Mouse (Mus musculus) subcutaneous adipose tissue, adult 2 months (tissue): ENCODE data around the gene Emp1. TPM values are rescaled to one million over a fixed set of nuclear protein-coding genes. Genes with fewer than 3 reads are reported as not detected.

Experiments
- polyA plus RNA-seq: library from polyadenylated mRNA; depleted of rRNA; stranded (reverse); fragments of >200 nt; gene quantifications from 2 replicates; pipeline ENCODE4 v1.2.3, GENCODE M21; 2012; ENCODE audit warnings: low replicate concordance; rRNA removed

The Emp1 gene
- 236 and 422 TPM in 2 replicates for polyA plus RNA-seq

GRCm38 (mm10) chr6:135362459-135363159 is at the start of gene Emp1:
Gene Emp1, plus strand, starts transcription at chr6:135362545.

Other genes starting within 250 kb of the Emp1 start
- gene Gprc5d, start 244.3 kb upstream of the Emp1 start, polyA plus RNA-seq = 0.32 TPM in 1 of 2 replicates, not detected in the other
- gene Fam234b, start 164.6 kb upstream of the Emp1 start, polyA plus RNA-seq = 6.1 and 23.5 TPM in 2 replicates
- gene Hebp1, start 164.5 kb upstream of the Emp1 start, polyA plus RNA-seq = 81.5 and 242 TPM in 2 replicates
- gene Gsg1, start 108.2 kb upstream of the Emp1 start, polyA plus RNA-seq = 0.09 and 0.35 TPM in 2 replicates
- gene Pbp2, start 52.1 kb upstream of the Emp1 start, polyA plus RNA-seq = 0.09 TPM in 1 of 2 replicates, not detected in the other